Mouse (Mus musculus): Measurements from ENCODE around the gene Ttbk1. TPM values are rescaled to one million over a fixed set of nuclear protein-coding genes. Genes with fewer than 3 reads are reported as not detected.
A peak's percentile ranks its signal among the peaks of the same experiment; 100 is the strongest.

Ttbk1 gene
- 80.7 and 92.4 TPM in 2 replicates for polyA plus RNA-seq (2012; rRNA removed)

- no peaks in the 10 kb centered on the region for H3K36me3 ChIP-seq (ENCODE audit: control insufficient read depth, insufficient read depth, low read length)
- peak within 1 kb of the TSS; percentile 86 for H3K4me3 ChIP-seq (ENCODE audit: control insufficient read depth, low read depth, low read length)
- no peak for TF ChIP-seq CTCF (IDR thresholded peaks at IDR 0.05; ENCODE audit: control insufficient read depth, insufficient read depth, insufficient replicate concordance, low read depth, low read length)
- no peak for TF ChIP-seq POLR2A (IDR thresholded peaks at IDR 0.05; ENCODE audit: control insufficient read depth, low read depth, low read length)
- H3K27ac ChIP-seq (ENCODE audit: control insufficient read depth, insufficient read depth, low read depth, low read length): peak within 1 kb of the TSS; percentile 47
- H3K27me3 ChIP-seq (ENCODE audit: control insufficient read depth, insufficient read depth, low read length): no peaks in the 10 kb centered on the region
- peaks cover 19% of the 10 kb centered on the region for H3K4me1 ChIP-seq (ENCODE audit: control insufficient read depth, insufficient read depth, low read length)
These were observed at the start of gene Ttbk1 for GRCm38 (mm10) chr17:46487431-46487830. Gene Ttbk1, minus strand, starts transcription at chr17:46487675.

GRCm38 (mm10) chr17:46525579-46526307, 38.3 kb upstream of the Ttbk1 start:
- no peak overlapping the region for H3K27ac ChIP-seq (ENCODE audit: control insufficient read depth, insufficient read depth, low read depth, low read length)
- no peak overlapping the region for H3K4me3 ChIP-seq (ENCODE audit: control insufficient read depth, low read depth, low read length)
- H3K4me1 ChIP-seq (ENCODE audit: control insufficient read depth, insufficient read depth, low read length): no peaks in the 10 kb centered on the region
- H3K27me3 ChIP-seq (ENCODE audit: control insufficient read depth, insufficient read depth, low read length): no peaks in the 10 kb centered on the region
- H3K36me3 ChIP-seq (ENCODE audit: control insufficient read depth, insufficient read depth, low read length): peaks cover 3% of the 10 kb centered on the region; the same call in 1 of the 2 replicates
- TF ChIP-seq POLR2A (IDR thresholded peaks at IDR 0.05; ENCODE audit: control insufficient read depth, low read depth, low read length): no peak
- TF ChIP-seq CTCF (IDR thresholded peaks at IDR 0.05; ENCODE audit: control insufficient read depth, insufficient read depth, insufficient replicate concordance, low read depth, low read length): peak; percentile 87; the same call in 1 of the 2 replicates

- no peak for TF ChIP-seq POLR2A (IDR thresholded peaks at IDR 0.05; ENCODE audit: control insufficient read depth, low read depth, low read length)
- TF ChIP-seq CTCF (IDR thresholded peaks at IDR 0.05; ENCODE audit: control insufficient read depth, insufficient read depth, insufficient replicate concordance, low read depth, low read length): no peak
These were observed 37.6 kb upstream of the Ttbk1 start for GRCm38 (mm10) chr17:46525065-46525464.

GRCm38 (mm10) chr17:46521963-46522668, 34.6 kb upstream of the Ttbk1 start:
- peaks cover 3% of the 10 kb centered on the region; the same call in 1 of the 2 replicates for H3K36me3 ChIP-seq (ENCODE audit: control insufficient read depth, insufficient read depth, low read length)
- H3K4me3 ChIP-seq (ENCODE audit: control insufficient read depth, low read depth, low read length): no peak overlapping the region
- H3K4me1 ChIP-seq (ENCODE audit: control insufficient read depth, insufficient read depth, low read length): no peaks in the 10 kb centered on the region
- TF ChIP-seq CTCF (IDR thresholded peaks at IDR 0.05; ENCODE audit: control insufficient read depth, insufficient read depth, insufficient replicate concordance, low read depth, low read length): no peak
- TF ChIP-seq POLR2A (IDR thresholded peaks at IDR 0.05; ENCODE audit: control insufficient read depth, low read depth, low read length): no peak
- H3K27me3 ChIP-seq (ENCODE audit: control insufficient read depth, insufficient read depth, low read length): no peaks in the 10 kb centered on the region
- no peak overlapping the region for H3K27ac ChIP-seq (ENCODE audit: control insufficient read depth, insufficient read depth, low read depth, low read length)

More at GRCm38 (mm10) chr17:46525065-46525464, 37.6 kb upstream of the Ttbk1 start:
- Histone ChIP-seq H3K4me3 (ENCODE audit: control insufficient read depth, low read depth, low read length) (no peak overlapping the region), H3K27ac (ENCODE audit: control insufficient read depth, insufficient read depth, low read depth, low read length) (no peak overlapping the region), H3K36me3 (ENCODE audit: control insufficient read depth, insufficient read depth, low read length) (peaks cover 3% of the 10 kb centered on the region; the same call in 1 of the 2 replicates), H3K4me1 (ENCODE audit: control insufficient read depth, insufficient read depth, low read length) (no peaks in the 10 kb centered on the region), H3K27me3 (ENCODE audit: control insufficient read depth, insufficient read depth, low read length) (no peaks in the 10 kb centered on the region)

DNA sequence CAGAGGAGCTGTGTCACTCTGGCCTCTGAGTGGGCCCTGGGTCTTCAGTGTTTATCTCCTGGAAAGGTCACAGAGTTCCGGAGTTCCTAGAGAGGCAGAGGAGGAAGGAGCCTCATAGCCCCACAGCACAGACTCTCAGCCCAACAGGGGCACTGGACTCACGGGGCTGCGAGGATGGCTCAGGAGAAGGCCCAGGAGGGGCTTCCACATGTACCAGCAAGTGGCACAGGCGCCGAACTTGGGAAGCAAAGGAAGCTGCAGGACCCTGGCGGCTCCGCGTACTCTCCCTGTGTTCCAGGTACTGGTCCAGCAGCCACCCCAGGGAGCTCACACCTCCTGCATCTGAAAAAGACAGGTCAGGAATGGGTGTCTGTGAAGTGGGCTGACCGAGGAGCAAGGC, 33.7 kb upstream of the Ttbk1 start:
- Histone ChIP-seq H3K4me3 (ENCODE audit: control insufficient read depth, low read depth, low read length) (no peak overlapping the region), H3K36me3 (ENCODE audit: control insufficient read depth, insufficient read depth, low read length) (peaks cover 3% of the 10 kb centered on the region; the same call in 1 of the 2 replicates), H3K4me1 (ENCODE audit: control insufficient read depth, insufficient read depth, low read length) (no peaks in the 10 kb centered on the region), H3K27me3 (ENCODE audit: control insufficient read depth, insufficient read depth, low read length) (no peaks in the 10 kb centered on the region), H3K27ac (ENCODE audit: control insufficient read depth, insufficient read depth, low read depth, low read length) (no peak overlapping the region)
- TF ChIP-seq CTCF (IDR thresholded peaks at IDR 0.05; ENCODE audit: control insufficient read depth, insufficient read depth, insufficient replicate concordance, low read depth, low read length): no peak
- TF ChIP-seq POLR2A (IDR thresholded peaks at IDR 0.05; ENCODE audit: control insufficient read depth, low read depth, low read length): no peak

DNA sequence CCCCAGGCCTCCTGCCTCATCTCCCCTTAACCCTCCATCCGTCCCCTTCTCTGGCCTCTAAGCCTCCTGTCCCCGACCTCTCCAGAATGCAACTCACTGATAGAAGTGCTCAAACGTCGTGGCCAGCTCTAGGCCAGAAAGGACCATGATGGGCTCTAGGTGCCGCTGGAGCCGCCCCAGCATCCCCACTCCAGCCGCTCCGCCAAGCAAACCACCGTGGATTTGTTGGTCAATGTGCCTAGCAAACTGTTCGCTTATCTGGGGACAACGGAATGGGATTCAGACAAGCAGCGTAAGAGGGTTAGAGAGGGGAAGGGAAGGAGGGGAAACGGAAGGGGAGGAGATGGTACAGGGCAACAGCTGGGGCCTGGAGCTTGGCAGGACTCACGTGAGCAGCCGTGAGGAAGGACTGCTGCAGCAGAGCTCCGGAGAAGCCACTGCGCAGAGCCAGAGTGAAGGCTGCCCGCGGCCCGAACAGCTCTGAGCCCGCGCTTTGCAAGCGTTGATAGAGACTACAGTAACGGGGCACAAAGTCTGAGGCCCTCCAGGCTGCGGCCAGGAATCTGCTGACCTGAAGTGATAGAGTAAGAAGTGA, 33.0 kb upstream of the Ttbk1 start:
- TF ChIP-seq CTCF (IDR thresholded peaks at IDR 0.05; ENCODE audit: control insufficient read depth, insufficient read depth, insufficient replicate concordance, low read depth, low read length) (no peak), POLR2A (IDR thresholded peaks at IDR 0.05; ENCODE audit: control insufficient read depth, low read depth, low read length) (no peak)
- no peak overlapping the region for H3K27ac ChIP-seq (ENCODE audit: control insufficient read depth, insufficient read depth, low read depth, low read length)
- H3K4me1 ChIP-seq (ENCODE audit: control insufficient read depth, insufficient read depth, low read length): no peaks in the 10 kb centered on the region
- peaks cover 3% of the 10 kb centered on the region; the same call in 1 of the 2 replicates for H3K36me3 ChIP-seq (ENCODE audit: control insufficient read depth, insufficient read depth, low read length)
- no peak overlapping the region for H3K4me3 ChIP-seq (ENCODE audit: control insufficient read depth, low read depth, low read length)
- no peaks in the 10 kb centered on the region for H3K27me3 ChIP-seq (ENCODE audit: control insufficient read depth, insufficient read depth, low read length)

DNA sequence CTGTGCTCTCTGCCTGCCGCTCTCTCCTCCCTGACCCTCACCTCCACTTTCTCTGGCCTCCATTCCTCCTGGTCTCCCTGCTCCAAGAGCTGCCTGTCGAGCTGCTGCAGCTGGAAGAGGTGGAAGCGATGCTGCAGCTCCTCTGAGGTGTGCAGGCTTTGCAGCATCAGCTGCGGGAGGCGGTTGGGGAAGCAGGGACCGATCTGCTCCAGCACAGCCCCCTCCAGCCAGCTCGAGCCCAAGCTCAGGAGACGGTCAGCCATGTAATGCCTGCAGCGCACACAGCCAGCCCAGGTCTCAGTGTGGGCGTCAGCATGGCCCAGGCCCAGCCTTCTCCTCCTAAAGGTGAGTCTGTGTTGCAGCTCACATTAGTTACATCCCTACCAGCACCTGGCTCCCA, 32.5 kb upstream of the Ttbk1 start:
- Histone ChIP-seq H3K4me3 (ENCODE audit: control insufficient read depth, low read depth, low read length) (no peak overlapping the region), H3K27ac (ENCODE audit: control insufficient read depth, insufficient read depth, low read depth, low read length) (no peak overlapping the region), H3K36me3 (ENCODE audit: control insufficient read depth, insufficient read depth, low read length) (peaks cover 3% of the 10 kb centered on the region; the same call in 1 of the 2 replicates), H3K27me3 (ENCODE audit: control insufficient read depth, insufficient read depth, low read length) (no peaks in the 10 kb centered on the region), H3K4me1 (ENCODE audit: control insufficient read depth, insufficient read depth, low read length) (no peaks in the 10 kb centered on the region)
- TF ChIP-seq CTCF (IDR thresholded peaks at IDR 0.05; ENCODE audit: control insufficient read depth, insufficient read depth, insufficient replicate concordance, low read depth, low read length): no peak
- TF ChIP-seq POLR2A (IDR thresholded peaks at IDR 0.05; ENCODE audit: control insufficient read depth, low read depth, low read length): no peak
